Mouse (Mus musculus) forebrain, embryonic 16.5 days (tissue): ENCODE data around the gene Mrpl47. TPM values are rescaled to one million over a fixed set of nuclear protein-coding genes. Genes with fewer than 3 reads are reported as not detected.
"Not testable (repeated sequence)": the region's sequence is repeated elsewhere in the genome, so short reads cannot be mapped to it uniquely, and the experiment has no call there.

Source experiments
- ATAC-seq: fragments of 200-750 bp; cut with Nextera tagmentation; 2 replicates; pipeline ENCODE4 v1.8.0; 2017; ENCODE audit warnings: mild to moderate bottlenecking, moderate library complexity
- H3K27ac ChIP-seq: fragments of 300-500 bp; sonication (generic); 2 replicates; pipeline ENCODE4 v1.5.1; 2014; ENCODE audit warnings: low read length, control low read depth
- H3K27me3 ChIP-seq: fragments of 300-500 bp; sonication (generic); replicated peaks from 2 replicates; pipeline ENCODE4 v1.6.1; 2014; ENCODE audit warnings: low read length; ENCODE audit not compliant: control insufficient read depth, insufficient read depth
- H3K36me3 ChIP-seq: fragments of 300-500 bp; sonication (generic); 2 replicates; pipeline ENCODE4 v1.6.1; 2014; ENCODE audit not compliant: control insufficient read depth, insufficient read depth
- H3K4me1 ChIP-seq: fragments of 300-500 bp; sonication (generic); replicated peaks from 2 replicates; pipeline ENCODE4 v1.6.1; 2014; ENCODE audit warnings: low read length; ENCODE audit not compliant: control insufficient read depth, insufficient read depth
- H3K4me2 ChIP-seq: fragments of 300-500 bp; sonication (generic); 2 replicates; pipeline ENCODE4 v1.6.1; 2014; ENCODE audit warnings: mild to moderate bottlenecking, low read length, control low read depth
- H3K4me3 ChIP-seq: fragments of 300-500 bp; sonication (generic); replicated peaks from 2 replicates; pipeline ENCODE4 v1.5.1; 2014; ENCODE audit warnings: mild to moderate bottlenecking, low read length, control low read depth
- H3K9ac ChIP-seq: fragments of 300-500 bp; sonication (generic); replicated peaks from 2 replicates; pipeline ENCODE4 v1.6.1; 2014; ENCODE audit warnings: low read depth, low read length, control low read depth
- H3K9me3 ChIP-seq: fragments of 300-500 bp; sonication (generic); 2 replicates; pipeline ENCODE4 v1.6.1; 2016; ENCODE audit warnings: low read length; ENCODE audit not compliant: control insufficient read depth
- WGBS: fragments of 180-500 bp; shearing (Covaris S2); extraction: QIAGEN DNeasy Blood & Tissue Kit; methylation state at CpG from one replicate; pipeline ENCODE4 v1.1.7; 2014; 5-methylcytosine and 5-hydroxymethylcytosine counted together
- polyA plus RNA-seq: library from polyadenylated mRNA; unstranded; fragments of >200 nt; fragmentation: Nextera tagmentation; extraction: Ambion mirVana; gene quantifications from 2 replicates; pipeline ENCODE4 v1.2.1, GENCODE M21; 2015

Gene Mrpl47
- polyA plus RNA-seq, 1 experiment from 2014 or later = 30.1 TPM

- Histone ChIP-seq H3K4me2 (no peak overlapping the region), H3K4me3 (no peak overlapping the region), H3K9ac (no peak overlapping the region), H3K4me1 (no peaks in the 10 kb centered on the region), H3K36me3 (peaks cover 17% of the 10 kb centered on the region), H3K27ac (no peak overlapping the region), H3K9me3 (no peaks in the 10 kb centered on the region), H3K27me3 (no peaks in the 10 kb centered on the region)
- no peak for ATAC-seq
- 93% methylated on average over 6 of the region's 6 CpGs for WGBS
These were observed 7.6 kb upstream of the Mrpl47 start for GRCm38 (mm10) chr3:32745001-32745400.

- Histone ChIP-seq H3K4me1 (peaks cover 13% of the 10 kb centered on the region), H3K9ac (no peak overlapping the region), H3K27me3 (no peaks in the 10 kb centered on the region), H3K4me3 (no peak overlapping the region), H3K9me3 (no peaks in the 10 kb centered on the region), H3K27ac (no peak overlapping the region), H3K36me3 (peaks cover 9% of the 10 kb centered on the region), H3K4me2 (no peak overlapping the region)
- no peak for ATAC-seq
- whole genome bisulfite sequencing = 92% methylated on average over 2 of the region's 2 CpGs
These were observed 4.9 kb upstream of the Mrpl47 start for GRCm38 (mm10) chr3:32742276-32742780.

DNA sequence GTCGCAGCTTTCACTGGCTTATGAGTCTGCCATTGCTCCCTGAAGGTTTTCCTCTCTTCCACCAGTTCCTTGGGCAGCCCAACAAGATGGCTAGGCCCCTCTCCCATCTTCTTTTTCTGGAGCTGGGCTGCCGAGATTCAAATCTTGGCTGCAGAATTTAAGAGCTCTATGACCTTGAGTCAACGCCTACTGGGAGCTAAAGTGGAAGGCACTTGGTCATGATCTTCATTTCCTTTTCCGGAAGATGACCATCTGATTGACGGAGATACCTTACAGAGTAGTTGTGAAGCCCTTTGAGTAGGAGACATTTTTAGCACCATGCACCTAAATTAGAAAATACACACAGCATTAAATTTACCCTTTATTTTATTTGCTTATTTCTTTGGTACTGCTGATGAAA is 1.1 kb upstream of the Mrpl47 start:
- Histone ChIP-seq H3K27ac (no peak overlapping the region), H3K36me3 (no peaks in the 10 kb centered on the region), H3K9me3 (no peaks in the 10 kb centered on the region), H3K4me2 (no peak overlapping the region), H3K27me3 (no peaks in the 10 kb centered on the region), H3K4me3 (no peak overlapping the region), H3K4me1 (peaks cover 22% of the 10 kb centered on the region), H3K9ac (no peak overlapping the region)
- 94% methylated on average over 5 of the region's 5 CpGs for WGBS
- no peak for ATAC-seq

DNA sequence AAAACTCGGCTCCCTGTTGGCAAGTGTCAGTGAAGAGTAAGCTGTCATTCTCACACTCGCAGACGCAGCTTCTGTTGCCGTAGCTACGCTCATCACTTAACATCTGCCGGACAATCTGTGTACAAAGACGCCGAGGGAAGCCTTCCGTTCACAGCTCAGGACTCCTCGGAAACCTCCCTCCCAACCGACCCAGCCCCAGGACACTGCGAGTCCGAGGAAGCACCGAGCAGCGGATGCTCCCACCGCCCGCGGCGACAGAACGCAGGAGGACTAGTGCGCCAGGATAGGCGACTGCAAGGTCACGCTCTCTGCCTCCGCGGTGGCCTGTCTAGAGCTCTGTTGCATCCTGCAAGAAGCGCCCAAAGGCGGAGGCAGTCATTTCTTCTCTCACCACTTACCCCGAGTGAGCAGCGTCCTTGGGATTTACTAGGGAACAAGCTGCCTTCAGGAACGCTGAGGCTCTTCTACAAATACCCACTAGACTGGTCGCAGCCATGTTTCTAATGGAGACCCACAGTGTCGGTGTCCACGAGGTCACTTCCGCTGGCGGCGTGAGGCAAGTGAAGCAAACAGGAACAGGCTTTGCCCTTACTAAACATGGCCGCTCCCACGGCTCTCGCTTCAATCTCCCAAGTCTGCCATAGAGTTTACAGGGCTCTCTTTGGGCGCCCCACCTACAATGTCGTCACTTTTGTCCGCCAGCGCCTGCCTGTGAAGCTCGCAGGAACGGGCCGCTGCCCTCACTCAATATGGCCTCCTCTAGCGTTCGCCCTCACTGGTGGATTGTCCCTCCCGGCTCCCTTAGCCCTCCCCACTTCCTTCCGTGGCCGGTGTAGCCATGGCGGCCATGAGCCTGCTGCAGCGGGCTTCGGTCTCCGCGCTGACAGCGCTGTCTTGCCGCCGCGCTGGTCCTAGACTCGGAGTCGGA is 897 bp downstream of the Mrpl47 start, which contains the start of gene Ndufb5:
TSS of gene Ndufb5 (plus strand) at position 747 of the 928 bp plus-strand sequence.
- under 1% methylated on average over 62 of the region's 62 CpGs for WGBS
- H3K4me3 ChIP-seq = peak within 1 kb of the TSS; percentile 94
- no peaks in the 10 kb centered on the region for H3K9me3 ChIP-seq
- peak within 1 kb of the TSS; percentile 89 for H3K4me2 ChIP-seq
- peak within 1 kb of the TSS; percentile 89 for H3K27ac ChIP-seq
- ATAC-seq = peak; percentile 98
- peaks cover 9% of the 10 kb centered on the region for H3K36me3 ChIP-seq
- peaks cover 22% of the 10 kb centered on the region for H3K4me1 ChIP-seq
- peak within 1 kb of the TSS; percentile 80 for H3K9ac ChIP-seq
- no peaks in the 10 kb centered on the region for H3K27me3 ChIP-seq

DNA sequence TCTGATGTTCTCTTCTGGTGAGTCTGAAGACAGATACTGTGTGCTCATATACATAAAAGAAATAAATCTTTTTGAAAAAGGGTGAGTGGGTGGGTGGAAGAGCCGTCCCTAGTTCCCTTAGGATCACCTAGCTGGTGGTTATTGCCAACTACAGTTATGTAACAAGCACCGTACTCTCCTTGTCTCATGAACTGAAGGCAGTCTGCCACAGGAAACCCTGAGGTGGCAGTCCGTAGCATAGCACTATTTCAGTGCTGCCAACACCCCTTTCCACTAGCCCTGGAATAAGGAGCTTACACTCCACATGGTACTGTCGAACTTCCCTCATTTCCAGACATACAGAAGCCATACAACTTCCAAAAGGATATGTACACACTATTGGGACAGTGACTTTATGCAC is 9.5 kb downstream of the Mrpl47 start:
- Histone ChIP-seq H3K9me3 (peaks cover 3% of the 10 kb centered on the region; the same call in 1 of the 2 replicates), H3K4me3 (no peak overlapping the region), H3K27ac (no peak overlapping the region), H3K36me3 (peaks cover 62% of the 10 kb centered on the region), H3K9ac (no peak overlapping the region), H3K27me3 (no peaks in the 10 kb centered on the region), H3K4me2 (no peak overlapping the region), H3K4me1 (no peaks in the 10 kb centered on the region)
- 85% methylated on average over 4 of the region's 4 CpGs for WGBS
- no peak for ATAC-seq

DNA sequence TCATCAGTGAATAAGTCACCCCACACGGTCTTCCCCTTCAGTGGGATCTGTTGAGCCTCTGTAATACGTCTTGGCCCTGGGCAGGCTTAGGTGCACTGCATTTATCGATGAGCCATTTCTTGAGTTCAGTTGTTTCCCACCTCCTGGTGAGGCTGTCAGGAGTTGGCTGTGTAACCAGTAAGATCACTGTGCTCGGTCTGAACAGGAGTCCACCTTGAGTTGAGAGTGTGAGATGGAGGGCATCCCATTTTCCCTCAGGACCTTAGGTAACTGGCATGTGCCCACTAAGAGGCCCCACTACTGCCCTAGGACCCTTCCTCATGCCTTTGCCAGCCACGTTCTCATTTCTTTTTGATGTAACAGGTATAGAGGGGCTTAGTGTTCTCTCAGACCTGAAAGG is 11.5 kb downstream of the Mrpl47 start:
- WGBS = 89% methylated on average over 5 of the region's 5 CpGs
- Histone ChIP-seq H3K4me1 (no peaks in the 10 kb centered on the region), H3K36me3 (peaks cover 61% of the 10 kb centered on the region), H3K9ac (no peak overlapping the region), H3K9me3 (peaks cover 3% of the 10 kb centered on the region; the same call in 1 of the 2 replicates), H3K27ac (no peak overlapping the region), H3K4me3 (no peak overlapping the region), H3K27me3 (no peaks in the 10 kb centered on the region), H3K4me2 (no peak overlapping the region)
- no peak for ATAC-seq

- Histone ChIP-seq H3K27me3 (no peaks in the 10 kb centered on the region), H3K4me1 (no peaks in the 10 kb centered on the region), H3K36me3 (peaks cover 55% of the 10 kb centered on the region), H3K9ac (no peak overlapping the region), H3K4me2 (no peak overlapping the region), H3K27ac (no peak overlapping the region), H3K4me3 (no peak overlapping the region), H3K9me3 (peaks cover 3% of the 10 kb centered on the region; the same call in 1 of the 2 replicates)
- 95% methylated on average over 7 of the region's 7 CpGs for WGBS
- no peak for ATAC-seq
These were observed 13.2 kb downstream of the Mrpl47 start for GRCm38 (mm10) chr3:32724191-32724590.

DNA sequence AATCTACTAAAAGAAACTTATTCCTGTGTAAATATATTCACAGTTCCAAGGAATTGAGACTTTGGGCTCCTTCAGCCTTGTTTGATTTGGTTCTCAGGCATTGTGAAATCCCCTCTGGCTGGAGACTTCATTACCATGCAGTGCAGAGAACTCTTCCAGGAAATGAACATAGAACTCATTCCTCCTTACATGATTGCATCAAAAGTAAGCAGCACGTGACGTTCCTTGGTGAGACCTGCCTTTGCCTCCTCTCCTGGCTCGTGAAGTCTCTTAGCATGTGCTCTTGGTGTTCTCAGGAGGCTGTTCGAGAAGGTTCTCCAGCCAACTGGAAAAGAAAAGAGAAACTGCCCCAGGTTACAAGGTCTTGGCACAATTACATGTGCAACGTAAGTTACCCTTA is 19.1 kb downstream of the Mrpl47 start:
- Histone ChIP-seq H3K9ac (no peak overlapping the region), H3K27me3 (no peaks in the 10 kb centered on the region), H3K27ac (no peak overlapping the region), H3K4me1 (no peaks in the 10 kb centered on the region), H3K4me3 (no peak overlapping the region), H3K36me3 (peaks cover 53% of the 10 kb centered on the region), H3K9me3 (no peaks in the 10 kb centered on the region), H3K4me2 (no peak overlapping the region)
- WGBS = 90% methylated on average over 5 of the region's 5 CpGs
- no peak for ATAC-seq

GRCm38 (mm10) chr3:32717403-32717802 is 20.0 kb downstream of the Mrpl47 start:
- H3K36me3 ChIP-seq = peaks cover 50% of the 10 kb centered on the region
- H3K27ac ChIP-seq, H3K9ac ChIP-seq, H3K4me2 ChIP-seq, H3K4me3 ChIP-seq, H3K4me1 ChIP-seq, H3K27me3 ChIP-seq, H3K9me3 ChIP-seq, ATAC-seq: not testable (repeated sequence)
- 95% methylated on average over 6 of the region's 6 CpGs for WGBS
